Mouse (Mus musculus) stomach, embryonic 16.5 days (tissue): ENCODE results near the gene Sox12. TPM values are rescaled to one million over a fixed set of nuclear protein-coding genes. Genes with fewer than 3 reads are reported as not detected.

Source experiments
- ATAC-seq: fragments of 200-750 bp; cut with Nextera tagmentation; 2 replicates; pipeline ENCODE4 v1.8.0; 2017; ENCODE audit warnings: moderate number of reproducible peaks, moderate TSS enrichment; ENCODE audit not compliant: insufficient read depth, low FRiP score
- H3K27ac ChIP-seq: fragments of 300-500 bp; sonication (generic); 2 replicates; pipeline ENCODE4 v1.5.1; 2014; ENCODE audit warnings: low read length
- H3K27me3 ChIP-seq: fragments of 300-500 bp; sonication (generic); 2 replicates; pipeline ENCODE4 v1.6.1; 2014; ENCODE audit warnings: low read length, control low read depth, mixed read lengths; ENCODE audit not compliant: control insufficient read depth, insufficient read depth
- H3K36me3 ChIP-seq: fragments of 300-500 bp; sonication (generic); 2 replicates; pipeline ENCODE4 v1.6.1; 2014; ENCODE audit warnings: low read length; ENCODE audit not compliant: control insufficient read depth, insufficient read depth
- H3K4me1 ChIP-seq: fragments of 300-500 bp; sonication (generic); 2 replicates; pipeline ENCODE4 v1.6.1; 2014; ENCODE audit warnings: low read length, control low read depth, mixed read lengths; ENCODE audit not compliant: control insufficient read depth, insufficient read depth
- H3K4me2 ChIP-seq: fragments of 300-500 bp; sonication (generic); 2 replicates; pipeline ENCODE4 v1.6.1; 2014; ENCODE audit warnings: low read depth, low read length, mixed read lengths
- H3K4me3 ChIP-seq: fragments of 300-500 bp; sonication (generic); replicated peaks from 2 replicates; pipeline ENCODE4 v1.5.1; 2014; ENCODE audit warnings: mild to moderate bottlenecking, low read length
- H3K9ac ChIP-seq: fragments of 300-500 bp; sonication (generic); 2 replicates; pipeline ENCODE4 v1.6.1; 2014; ENCODE audit warnings: low read length
- H3K9me3 ChIP-seq: fragments of 300-500 bp; sonication (generic); replicated peaks from 2 replicates; pipeline ENCODE4 v1.6.1; 2016; ENCODE audit warnings: low read length, control low read depth; ENCODE audit not compliant: control insufficient read depth
- WGBS: fragments of 180-500 bp; shearing (Covaris S2); extraction: QIAGEN DNeasy Blood & Tissue Kit; methylation state at CpG from one replicate; pipeline ENCODE4 v1.1.7; 2014; 5-methylcytosine and 5-hydroxymethylcytosine counted together
- polyA plus RNA-seq: library from polyadenylated mRNA; unstranded; fragments of >200 nt; fragmentation: Nextera tagmentation; extraction: Ambion mirVana; gene quantifications from 2 replicates; pipeline ENCODE4 v1.2.1, GENCODE M21; 2015

The Sox12 gene
- polyA plus RNA-seq, 1 experiment from 2014 or later: 5.2 TPM

- Histone ChIP-seq H3K9me3 (no peaks in the 10 kb centered on the region), H3K4me3 (peak overlapping the region; percentile 85), H3K36me3 (no peaks in the 10 kb centered on the region), H3K9ac (peak overlapping the region; percentile 95), H3K4me1 (peaks cover 26% of the 10 kb centered on the region), H3K4me2 (peak overlapping the region; percentile 90), H3K27ac (peak overlapping the region; percentile 99; the same call in 1 of the 2 replicates), H3K27me3 (no peaks in the 10 kb centered on the region)
- ATAC-seq: no peak
- 19% methylated on average over 13 of the region's 13 CpGs for WGBS
These were observed 2.5 kb downstream of the Sox12 start for GRCm38 (mm10) chr2:152395271-152395920.

DNA sequence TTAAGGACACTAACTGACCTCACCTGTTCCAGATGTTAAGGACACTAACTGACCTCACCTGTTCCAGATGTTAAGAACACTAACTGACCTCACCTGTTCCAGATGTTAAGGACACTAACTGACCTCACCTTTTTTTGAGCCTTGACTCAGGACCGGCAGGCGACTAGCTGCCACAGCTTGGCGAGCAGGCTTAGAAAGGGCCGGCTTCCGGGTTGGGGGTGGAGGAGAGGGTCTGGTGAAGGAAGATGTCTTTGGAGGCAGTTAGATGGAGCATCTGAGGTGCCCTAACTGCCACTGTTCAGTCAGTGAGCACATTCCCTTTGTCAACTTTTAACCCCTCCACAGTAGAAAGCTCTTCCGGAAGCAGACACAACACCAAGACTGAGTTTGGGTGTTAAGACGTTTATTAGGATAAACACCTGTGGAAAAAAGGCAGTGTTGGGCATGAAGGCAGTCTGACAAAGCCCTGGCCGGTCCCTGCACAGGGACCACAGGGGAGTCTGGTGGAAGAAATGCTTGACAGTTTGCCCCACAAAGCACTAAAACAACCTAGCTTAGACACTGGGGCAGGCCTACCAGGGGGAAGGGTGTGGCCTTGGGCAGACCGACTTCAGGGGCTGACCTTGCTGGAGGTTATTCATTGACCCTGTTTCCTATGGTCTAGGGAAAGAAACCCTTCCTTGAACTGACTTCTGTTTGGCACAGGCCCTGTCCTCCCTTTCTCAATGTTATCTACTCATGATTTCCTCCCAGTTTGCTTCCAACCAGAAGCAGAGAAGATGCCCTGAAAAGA lies 4.4 kb downstream of the Sox12 start:
- 46% methylated on average over 9 of the region's 9 CpGs for WGBS
- ATAC-seq: no peak
- peak overlapping the region; percentile 14; the same call in 1 of the 2 replicates for H3K27ac ChIP-seq

GRCm38 (mm10) chr2:152392786-152393185 lies 5.1 kb downstream of the Sox12 start:
- 17% methylated on average over 3 of the region's 3 CpGs for WGBS
- no peaks in the 10 kb centered on the region for H3K27me3 ChIP-seq

More for the DNA sequence above, 4.4 kb downstream of the Sox12 start:
- Histone ChIP-seq H3K27me3 (no peaks in the 10 kb centered on the region), H3K4me1 (peaks cover 23% of the 10 kb centered on the region), H3K9ac (no peak overlapping the region), H3K9me3 (no peaks in the 10 kb centered on the region), H3K4me3 (no peak overlapping the region), H3K36me3 (no peaks in the 10 kb centered on the region), H3K4me2 (no peak overlapping the region; the same call in 1 of the 2 replicates)

DNA sequence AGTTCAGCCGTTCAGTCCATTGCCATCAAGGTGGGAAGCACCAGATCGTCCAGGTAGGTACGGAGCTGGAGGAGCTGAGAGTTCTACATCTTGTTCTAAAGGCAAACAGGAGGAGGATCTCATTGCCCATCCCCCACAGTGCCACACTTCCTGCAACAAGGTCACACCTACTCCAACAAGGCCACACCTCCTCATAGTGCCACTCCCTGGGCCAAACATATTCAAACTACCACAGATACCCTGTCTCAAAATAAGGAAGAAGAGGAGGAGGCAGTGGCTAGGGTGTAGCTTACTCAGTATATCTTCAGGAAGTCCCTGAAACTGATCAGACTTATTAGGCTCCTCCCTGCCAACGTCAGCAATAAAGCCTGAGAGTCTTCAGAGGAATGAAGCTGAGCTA lies 13.7 kb downstream of the Sox12 start:
- Histone ChIP-seq H3K9me3 (no peaks in the 10 kb centered on the region), H3K36me3 (no peaks in the 10 kb centered on the region), H3K4me3 (no peak overlapping the region), H3K4me1 (no peaks in the 10 kb centered on the region), H3K9ac (no peak overlapping the region), H3K27me3 (no peaks in the 10 kb centered on the region), H3K4me2 (no peak overlapping the region), H3K27ac (no peak overlapping the region)
- no peak for ATAC-seq
- whole genome bisulfite sequencing: 80% methylated on average over 4 of the region's 4 CpGs

More at GRCm38 (mm10) chr2:152392786-152393185, 5.1 kb downstream of the Sox12 start:
- Histone ChIP-seq H3K4me3 (no peak overlapping the region), H3K4me1 (peaks cover 23% of the 10 kb centered on the region), H3K9me3 (no peaks in the 10 kb centered on the region), H3K4me2 (no peak overlapping the region), H3K27ac (no peak overlapping the region), H3K9ac (no peak overlapping the region), H3K36me3 (no peaks in the 10 kb centered on the region)
- no peak for ATAC-seq

- WGBS: 3% methylated on average over 16 of the region's 16 CpGs
- Histone ChIP-seq H3K4me1 (no peaks in the 10 kb centered on the region), H3K27me3 (peaks cover 16% of the 10 kb centered on the region; the same call in 1 of the 2 replicates), H3K9ac (peak within 1 kb of the TSS; percentile 40; the same call in 1 of the 2 replicates), H3K36me3 (no peaks in the 10 kb centered on the region), H3K4me3 (no peak within 1 kb of the TSS), H3K9me3 (no peaks in the 10 kb centered on the region), H3K4me2 (peak within 1 kb of the TSS; percentile 23; the same call in 1 of the 2 replicates), H3K27ac (no peak within 1 kb of the TSS)
- peak; percentile 42 for ATAC-seq
These were observed 21.5 kb downstream of the Sox12 start, which contains the start of gene Nrsn2 for GRCm38 (mm10) chr2:152376345-152376741. Gene Nrsn2 (minus strand): TSS chr2:152376638.

GRCm38 (mm10) chr2:152375652-152376344 lies 22.1 kb downstream of the Sox12 start:
- Histone ChIP-seq H3K4me2 (peak overlapping the region; percentile 23; the same call in 1 of the 2 replicates), H3K27me3 (peaks cover 16% of the 10 kb centered on the region; the same call in 1 of the 2 replicates), H3K4me1 (no peaks in the 10 kb centered on the region), H3K9me3 (no peaks in the 10 kb centered on the region), H3K4me3 (no peak overlapping the region), H3K27ac (no peak overlapping the region), H3K9ac (peak overlapping the region; percentile 40; the same call in 1 of the 2 replicates), H3K36me3 (no peaks in the 10 kb centered on the region)
- ATAC-seq: no peak
- WGBS: 11% methylated on average over 21 of the region's 21 CpGs

DNA sequence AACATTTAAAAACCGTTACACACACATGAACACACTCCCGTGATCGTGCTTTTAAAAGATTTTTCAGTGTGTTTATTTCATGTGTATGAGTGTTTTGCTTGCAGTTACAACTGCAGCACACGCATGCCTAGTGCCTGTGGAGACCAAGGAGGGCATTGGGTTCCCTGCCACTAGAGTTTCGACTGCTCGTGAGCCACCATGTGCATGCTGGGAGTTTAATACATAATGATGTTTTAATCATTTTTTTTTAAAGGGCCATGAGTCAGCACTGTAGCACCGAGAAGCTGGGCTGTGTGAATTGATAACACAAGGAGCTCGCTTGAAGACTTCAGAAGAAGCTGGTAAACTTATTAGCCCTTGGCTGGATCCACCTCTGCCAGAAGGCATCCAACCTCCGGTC lies 24.3 kb downstream of the Sox12 start:
- Histone ChIP-seq H3K4me3 (no peak overlapping the region), H3K4me1 (no peaks in the 10 kb centered on the region), H3K27me3 (peaks cover 16% of the 10 kb centered on the region; the same call in 1 of the 2 replicates), H3K9me3 (no peaks in the 10 kb centered on the region), H3K27ac (no peak overlapping the region), H3K9ac (no peak overlapping the region), H3K4me2 (no peak overlapping the region), H3K36me3 (no peaks in the 10 kb centered on the region)
- 74% methylated on average over 9 of the region's 9 CpGs for WGBS
- no peak for ATAC-seq

GRCm38 (mm10) chr2:152372661-152373060 lies 25.2 kb downstream of the Sox12 start:
- Histone ChIP-seq H3K27ac (no peak overlapping the region), H3K27me3 (peaks cover 16% of the 10 kb centered on the region; the same call in 1 of the 2 replicates), H3K4me1 (no peaks in the 10 kb centered on the region), H3K4me2 (no peak overlapping the region), H3K36me3 (no peaks in the 10 kb centered on the region), H3K9me3 (no peaks in the 10 kb centered on the region), H3K9ac (no peak overlapping the region), H3K4me3 (no peak overlapping the region)
- 52% methylated on average over 4 of the region's 4 CpGs for WGBS
- no peak for ATAC-seq
